Mouse (Mus musculus) monocyte, adult 2 months (primary cell): ENCODE data around the gene Bbx.

Experiments used
- DNase-seq, 2 experiments: peaks; one replicate each; pipeline ENCODE4 v3.0.0; 2022; ENCODE audit warnings: low spot score in 2 of 2, low read depth in 1 of 2

The Bbx gene

DNA sequence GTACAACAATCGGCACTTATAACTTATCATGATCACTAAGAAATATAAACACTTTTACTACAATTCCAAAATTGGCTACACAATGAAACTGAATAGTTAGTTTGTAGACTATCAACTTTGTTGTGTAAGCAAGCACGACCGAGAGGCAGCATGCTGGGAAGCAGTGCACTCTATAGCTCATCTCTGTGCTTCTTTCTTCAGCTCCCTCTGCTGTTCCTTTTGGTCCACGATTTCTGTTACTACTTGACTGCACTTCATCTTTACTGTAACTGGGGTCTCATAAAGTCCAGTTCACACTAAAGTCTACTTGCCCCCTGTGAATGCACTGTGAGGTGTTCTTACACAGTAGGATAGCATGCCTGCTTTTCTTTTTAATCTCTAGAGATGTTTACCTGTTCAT lies 189.7 kb downstream of the Bbx start:
- no peak for DNase-seq

DNA sequence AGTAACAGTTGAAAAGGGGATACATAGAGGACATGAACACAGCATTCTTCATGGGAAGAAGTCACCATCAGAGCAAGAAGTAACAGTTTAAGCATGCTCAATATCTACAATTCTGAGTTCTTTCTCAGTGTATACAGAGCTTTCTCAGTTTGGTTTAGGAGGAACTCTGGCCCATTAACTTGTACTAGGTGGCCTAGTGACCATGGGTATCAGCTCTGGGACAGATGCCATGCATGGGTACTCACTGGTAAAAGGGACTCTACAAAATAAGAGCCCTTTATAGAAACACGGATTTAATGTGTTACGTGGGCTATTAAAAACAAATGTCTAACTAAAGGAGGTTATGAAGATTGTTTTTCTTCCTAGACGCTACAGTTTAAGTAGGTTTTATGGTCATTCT lies 190.6 kb downstream of the Bbx start:
- no peak for DNase-seq

DNA sequence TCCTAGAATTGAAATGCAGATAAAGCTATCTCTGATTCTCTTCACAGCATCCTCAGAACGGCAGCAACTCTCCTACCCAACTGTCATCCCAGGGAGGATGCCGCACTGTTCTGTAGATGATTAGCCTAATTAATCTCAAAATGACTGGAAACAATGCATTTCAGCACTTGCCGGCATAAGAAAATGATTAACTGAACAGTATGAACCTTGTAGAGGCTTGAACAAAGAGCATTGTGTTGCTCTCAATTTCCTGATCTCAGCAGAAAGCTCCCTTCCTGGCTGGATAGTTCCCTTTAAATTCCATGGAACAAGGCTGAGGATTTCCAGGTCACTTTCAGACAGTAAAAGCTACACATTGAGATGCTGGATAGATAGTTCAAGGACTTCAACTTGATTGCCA lies 197.0 kb downstream of the Bbx start:
- no peak for DNase-seq

DNA sequence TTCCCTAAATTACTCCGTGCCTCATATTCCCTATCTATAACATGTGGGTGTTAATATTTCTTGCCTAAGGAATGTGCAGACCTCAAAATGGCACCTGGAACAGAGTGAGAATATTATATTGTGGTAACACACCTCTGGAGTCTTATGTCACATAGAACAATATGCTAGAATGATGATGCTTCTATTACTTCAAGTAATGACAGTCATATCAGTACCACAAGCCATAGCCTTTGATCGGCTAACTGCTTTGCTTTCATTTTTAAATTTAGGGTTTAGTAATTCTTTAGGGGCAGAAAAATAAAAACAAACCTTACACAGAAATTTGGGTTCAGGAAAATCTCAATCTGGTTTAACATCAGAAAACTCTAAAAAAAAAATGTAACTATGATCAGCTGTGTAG lies 201.6 kb downstream of the Bbx start:
- no peak for DNase-seq

DNA sequence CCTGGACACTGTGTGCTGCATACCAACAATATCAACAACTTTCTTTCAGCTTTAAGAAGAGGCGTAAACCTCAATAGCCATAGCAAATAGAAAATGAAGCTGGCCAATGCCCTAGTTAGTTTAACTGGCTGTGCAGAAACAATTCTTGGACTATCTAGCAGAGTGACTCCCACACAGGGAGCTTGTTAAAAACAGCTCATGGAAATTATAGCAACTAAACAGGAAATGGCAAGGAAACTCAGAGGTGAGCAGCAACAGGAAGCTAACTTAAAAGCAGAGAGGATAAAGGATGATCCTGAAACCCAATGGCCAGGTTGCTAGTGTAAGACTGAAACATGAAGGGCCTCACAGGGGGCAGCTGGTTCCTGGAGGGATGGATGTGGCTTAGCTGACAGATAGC lies 203.4 kb downstream of the Bbx start:
- no peak for DNase-seq

DNA sequence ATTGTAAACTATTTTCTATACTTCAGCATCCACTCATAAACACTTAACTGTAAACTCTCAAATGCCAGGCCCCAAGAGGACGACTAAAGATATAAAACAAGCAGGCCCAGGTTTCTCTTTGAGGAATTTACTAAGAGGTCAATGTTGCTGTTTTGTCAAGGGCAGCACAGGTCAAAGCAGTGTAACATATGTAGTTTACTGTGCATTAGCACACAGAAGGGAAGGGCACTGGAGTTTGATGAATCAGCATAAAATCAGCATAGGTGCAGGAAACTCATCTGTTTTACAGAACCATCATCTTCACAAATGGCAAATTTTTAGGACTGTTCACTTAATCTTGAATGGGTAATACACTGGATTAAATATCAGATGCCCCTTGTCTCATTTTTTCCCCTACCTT lies 205.9 kb downstream of the Bbx start:
- DNase-seq = no peak

DNA sequence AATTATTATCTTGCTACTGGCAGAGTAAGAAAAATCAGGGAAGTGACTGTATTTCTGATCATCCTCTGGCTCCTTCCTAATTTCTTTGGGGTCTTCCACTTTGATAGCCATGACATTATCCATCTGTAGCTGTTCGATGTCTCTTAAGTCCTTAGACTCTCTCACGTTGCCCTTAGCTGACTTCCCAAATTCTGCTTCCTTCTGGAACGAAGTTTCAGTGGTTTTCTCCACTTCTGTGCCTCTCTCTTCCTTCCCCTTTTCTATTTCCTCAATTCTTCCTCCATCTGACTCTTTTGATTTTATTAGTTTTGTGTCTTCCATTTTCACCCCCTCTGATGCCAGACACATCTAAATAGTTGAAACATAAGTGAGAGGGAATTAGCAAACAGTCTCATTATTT lies 207.2 kb downstream of the Bbx start:
- DNase-seq = no peak

DNA sequence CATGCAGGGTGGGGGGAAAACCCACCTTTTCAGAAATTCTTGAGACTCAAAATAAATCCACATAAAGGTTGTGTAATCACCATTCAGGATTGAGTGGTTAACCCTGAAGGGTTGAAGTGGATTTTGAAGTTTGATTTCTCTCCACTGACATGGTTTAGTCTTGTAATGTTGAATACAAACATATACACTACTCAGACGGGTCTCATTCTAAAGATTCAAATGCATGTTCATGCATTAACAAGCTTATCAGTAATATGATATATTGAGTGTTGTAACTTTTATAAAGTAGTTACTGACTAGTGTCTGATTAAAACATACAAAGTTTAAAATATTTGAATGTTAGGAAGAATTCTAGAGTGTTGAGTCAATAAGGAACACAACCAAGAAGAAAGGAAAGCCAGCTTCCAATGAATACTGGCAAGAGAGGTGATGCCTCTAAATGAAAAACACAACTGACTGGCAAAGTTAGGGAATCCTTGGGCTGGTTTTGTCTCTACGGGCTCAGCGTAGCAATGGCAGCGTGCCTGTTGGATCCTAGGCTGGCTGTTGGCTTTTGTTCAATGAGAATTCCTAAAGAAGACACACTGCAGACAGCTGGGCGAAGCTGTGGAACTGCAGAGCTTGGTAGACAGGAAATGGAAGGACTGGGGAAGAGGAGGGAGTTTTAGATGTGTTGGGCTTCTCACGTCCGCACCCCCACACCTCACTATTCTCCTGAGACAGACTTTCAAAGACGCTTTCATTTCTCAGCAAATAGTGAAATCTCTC lies 211.3 kb downstream of the Bbx start:
- no peak for DNase-seq

DNA sequence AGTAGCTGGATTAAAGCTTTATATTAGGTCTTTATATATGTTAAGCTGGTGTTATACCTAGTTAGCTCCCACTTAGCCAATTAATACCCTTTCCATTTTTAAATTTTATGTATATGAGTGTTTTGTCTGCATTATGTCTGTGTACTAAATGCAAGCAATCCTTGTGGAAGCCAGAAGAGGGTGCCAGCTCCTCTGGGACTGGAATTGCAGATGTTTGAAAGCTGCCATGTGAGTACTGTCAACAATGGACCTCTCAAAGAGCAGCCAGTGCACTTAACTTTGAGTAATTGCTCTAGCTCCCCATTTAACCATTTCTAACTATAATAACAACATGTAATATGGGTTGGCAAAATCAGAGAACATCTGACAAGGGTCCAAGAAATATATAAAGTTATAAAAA lies 215.1 kb downstream of the Bbx start:
- DNase-seq = no peak

DNA sequence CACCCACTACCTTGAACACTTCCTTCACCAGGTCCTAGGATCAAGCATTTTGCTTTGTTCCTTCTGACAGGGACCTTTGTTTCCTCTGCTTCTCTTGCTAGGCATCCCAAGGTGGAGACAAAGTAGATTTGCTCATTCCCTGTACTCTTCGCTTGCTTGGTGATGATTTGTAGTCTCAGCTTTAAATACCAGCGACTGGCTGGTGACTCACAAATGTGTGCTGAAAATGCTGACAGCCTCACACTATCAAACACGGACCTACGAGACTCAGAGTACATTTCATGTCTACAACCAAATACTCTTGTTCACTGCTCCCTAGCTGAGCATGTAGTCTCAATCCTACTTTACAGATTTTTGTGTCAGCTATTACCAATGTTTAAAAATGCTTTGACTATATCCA lies 220.5 kb downstream of the Bbx start:
- no peak for DNase-seq

DNA sequence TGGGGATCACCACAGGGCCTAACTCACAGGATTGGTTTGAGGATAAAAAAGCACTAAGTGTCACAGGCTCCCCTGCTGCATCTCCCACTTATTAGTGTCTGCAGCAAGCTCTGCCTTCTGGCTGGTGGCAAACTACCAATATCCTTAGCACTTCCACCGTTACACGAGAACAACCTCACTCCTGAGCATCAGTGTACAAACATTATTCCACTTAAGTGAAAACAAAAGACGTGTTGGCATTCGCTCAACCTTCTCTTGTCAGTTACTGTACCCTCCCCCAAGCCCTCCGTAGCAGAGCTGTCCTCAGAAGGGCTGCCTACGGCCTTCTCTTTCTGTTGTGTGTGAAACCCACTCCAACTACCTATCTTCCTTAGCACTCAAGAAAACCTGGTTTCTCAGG lies 221.0 kb downstream of the Bbx start:
- no peak for DNase-seq

DNA sequence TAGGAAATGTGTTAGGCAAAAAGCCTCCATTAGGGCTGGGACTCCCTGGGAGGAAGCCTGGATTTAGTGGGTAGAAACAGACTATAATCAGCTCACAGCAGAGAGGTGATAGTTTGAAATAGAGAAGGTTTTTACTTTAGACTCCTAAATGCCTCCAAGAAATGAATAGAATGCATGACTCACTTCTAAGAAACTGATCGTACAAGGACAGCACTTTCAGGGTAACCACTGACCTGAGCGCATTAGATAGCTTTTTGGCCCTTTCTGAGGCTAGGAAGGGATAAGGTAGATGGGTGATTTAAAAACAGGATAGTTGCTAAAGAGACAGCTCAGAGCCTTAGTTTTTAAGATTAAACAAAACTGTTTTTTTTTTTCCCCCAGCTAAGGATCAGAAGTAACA lies 221.4 kb downstream of the Bbx start:
- no peak for DNase-seq

DNA sequence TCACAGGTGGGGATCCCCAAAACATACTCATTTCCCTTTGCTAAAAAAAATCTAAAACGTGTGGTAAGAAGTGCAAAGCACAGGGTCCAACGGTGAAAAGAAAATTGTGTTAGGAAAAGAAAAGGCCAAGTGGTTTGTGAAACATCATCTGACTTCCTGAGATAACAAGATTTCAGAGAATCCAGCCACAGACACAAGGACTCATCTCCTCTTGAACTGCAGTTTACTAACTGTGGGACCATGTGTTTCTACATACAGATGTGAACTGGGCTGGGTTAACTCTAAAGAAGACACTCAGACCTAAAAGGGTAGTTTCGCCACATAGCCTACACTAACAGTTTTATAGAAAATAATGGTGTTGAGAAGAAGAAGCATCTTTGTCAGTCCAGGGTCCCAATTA lies 227.2 kb downstream of the Bbx start:
- DNase-seq = no peak

DNA sequence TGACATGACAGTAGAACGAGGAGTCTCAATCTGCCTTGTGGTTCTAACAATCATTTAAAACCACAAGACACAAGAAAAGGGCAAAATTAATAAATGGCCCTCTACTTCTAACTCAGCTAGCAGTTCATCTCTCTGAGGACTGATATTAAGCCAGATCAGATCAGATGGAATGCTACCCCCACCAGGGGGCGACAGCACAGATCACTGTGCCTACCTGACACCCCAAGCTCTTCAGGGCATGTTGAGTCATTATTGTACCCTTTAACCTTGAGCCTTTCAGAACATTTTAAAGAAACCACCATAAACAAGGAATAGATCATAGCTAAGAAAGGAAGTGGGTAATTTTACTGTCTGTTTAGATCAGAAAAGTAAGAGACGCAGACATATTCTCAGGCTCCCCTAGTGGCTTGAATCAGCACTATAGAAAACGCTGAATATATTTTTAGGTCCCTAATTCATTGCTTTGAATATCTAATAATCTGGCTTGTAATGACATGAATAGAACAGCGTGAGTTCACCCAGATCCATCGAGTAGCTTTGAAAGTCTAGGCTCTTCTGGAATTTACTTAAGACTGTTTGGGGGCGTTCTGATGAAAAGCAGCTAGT lies 230.5 kb downstream of the Bbx start:
- peak in 1 of 2 experiments; percentile 6 for DNase-seq

DNA sequence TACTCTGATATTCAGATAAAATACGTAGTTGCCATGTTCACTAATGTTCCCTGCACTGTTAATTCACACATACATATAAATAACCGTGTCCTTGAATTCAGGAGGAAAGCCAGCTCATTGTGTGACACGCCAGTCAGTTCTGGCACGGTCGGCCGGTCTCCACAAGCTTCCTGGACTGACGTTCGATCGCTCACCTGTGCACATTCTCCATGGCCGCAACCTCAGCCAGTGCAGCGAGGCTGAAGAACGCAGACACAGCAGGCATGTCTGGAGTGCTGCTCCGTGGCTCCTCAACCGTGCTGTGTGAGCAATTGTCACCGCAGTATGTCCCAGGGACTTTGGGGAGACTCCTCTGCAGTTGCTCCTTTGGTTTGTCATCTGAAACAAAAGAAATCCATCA lies 232.0 kb downstream of the Bbx start:
- DNase-seq = no peak

DNA sequence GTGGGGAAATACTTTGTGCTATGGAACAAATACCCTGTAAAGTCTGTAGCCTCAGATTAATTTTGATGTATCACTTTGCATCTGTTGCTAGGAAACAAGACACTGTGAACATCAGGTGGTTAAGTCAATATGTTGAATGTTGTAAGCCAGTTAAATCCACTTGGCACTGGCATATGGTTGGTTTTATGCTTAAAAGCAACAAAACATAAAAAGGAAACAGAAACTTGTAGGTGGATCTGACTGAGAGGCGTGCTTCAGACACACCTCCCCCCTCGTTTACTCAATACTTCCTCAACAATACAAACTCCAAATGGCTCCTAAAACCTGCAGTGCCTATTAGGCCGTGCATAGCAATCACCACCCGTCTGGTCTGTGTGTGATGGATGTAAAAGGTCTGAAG lies 236.1 kb downstream of the Bbx start:
- no peak for DNase-seq

DNA sequence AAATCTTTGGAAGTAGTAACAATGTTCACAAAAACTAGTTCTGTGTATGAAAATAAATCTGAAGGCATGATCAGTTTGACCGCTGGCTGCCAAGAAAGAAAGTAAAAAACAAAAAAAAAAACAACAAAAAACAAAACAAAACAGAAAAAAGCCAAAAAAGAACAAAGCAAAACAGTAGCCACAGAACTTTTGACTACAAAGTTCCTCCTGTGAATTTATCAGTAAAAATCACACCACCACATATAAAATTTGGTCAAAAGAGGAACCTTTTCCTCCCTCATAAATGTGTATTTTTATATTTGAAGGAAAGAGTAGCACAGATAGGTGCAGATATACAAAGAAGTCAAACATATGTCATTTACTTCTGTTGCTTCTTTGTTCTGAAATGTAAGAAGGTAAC lies 239.6 kb downstream of the Bbx start:
- DNase-seq = no peak

DNA sequence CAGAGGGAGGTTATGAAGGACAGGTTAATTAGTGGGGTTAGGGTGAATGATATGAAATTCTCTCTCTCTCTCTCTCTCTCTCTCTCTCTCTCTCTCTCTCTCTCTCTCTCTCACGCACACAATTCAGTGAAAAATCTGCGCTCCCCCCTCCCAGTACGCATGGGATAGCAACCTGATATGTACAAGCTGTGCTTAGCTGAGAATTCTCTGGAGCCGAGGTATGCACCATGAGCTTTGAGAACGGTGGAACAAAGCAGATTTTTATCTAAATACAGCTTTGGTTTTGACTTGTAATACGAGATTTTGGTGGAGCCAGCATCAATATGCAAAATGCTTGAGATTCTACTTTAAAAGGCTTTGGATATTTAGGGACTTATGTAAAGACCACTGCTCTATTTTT lies 243.1 kb downstream of the Bbx start:
- no peak for DNase-seq

DNA sequence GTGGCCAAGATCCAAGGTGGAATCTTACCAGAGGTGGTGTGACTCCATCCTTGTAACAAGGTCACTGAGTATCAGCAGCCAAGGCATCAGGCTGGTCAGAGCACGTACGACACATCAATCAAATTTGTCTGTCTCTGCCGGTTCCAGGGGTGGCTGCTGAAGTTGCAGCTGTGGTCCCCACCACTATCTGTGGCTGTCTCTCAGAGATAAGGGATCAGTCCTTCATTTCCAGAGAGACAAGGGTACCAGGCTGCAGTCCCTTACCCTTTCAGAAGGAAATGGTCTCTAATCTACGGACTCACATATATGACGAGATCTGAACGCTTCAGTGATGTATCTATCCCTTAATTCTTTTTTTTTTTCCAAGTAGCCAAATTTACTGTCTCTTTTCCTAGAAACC lies 245.6 kb downstream of the Bbx start:
- DNase-seq = no peak

DNA sequence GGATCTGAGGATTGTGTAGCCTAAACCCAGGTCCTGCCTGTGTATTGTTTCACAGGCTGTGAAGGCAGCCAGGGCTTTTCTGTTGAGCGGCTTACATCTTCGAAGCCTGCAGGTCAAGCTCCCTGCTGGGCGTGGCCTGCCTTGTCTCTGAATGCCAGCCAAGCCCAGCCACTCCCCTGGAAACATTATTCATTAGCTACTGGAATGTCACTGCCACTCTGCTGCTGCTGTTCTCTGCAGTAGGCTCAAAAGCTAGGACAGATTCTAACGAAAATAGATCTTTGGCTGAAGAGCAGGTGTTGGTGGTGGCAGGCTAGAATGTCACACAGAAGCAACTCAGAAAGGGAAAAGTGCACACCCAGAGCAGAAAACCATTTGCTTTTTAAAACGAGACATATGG lies 247.1 kb downstream of the Bbx start:
- no peak for DNase-seq

DNA sequence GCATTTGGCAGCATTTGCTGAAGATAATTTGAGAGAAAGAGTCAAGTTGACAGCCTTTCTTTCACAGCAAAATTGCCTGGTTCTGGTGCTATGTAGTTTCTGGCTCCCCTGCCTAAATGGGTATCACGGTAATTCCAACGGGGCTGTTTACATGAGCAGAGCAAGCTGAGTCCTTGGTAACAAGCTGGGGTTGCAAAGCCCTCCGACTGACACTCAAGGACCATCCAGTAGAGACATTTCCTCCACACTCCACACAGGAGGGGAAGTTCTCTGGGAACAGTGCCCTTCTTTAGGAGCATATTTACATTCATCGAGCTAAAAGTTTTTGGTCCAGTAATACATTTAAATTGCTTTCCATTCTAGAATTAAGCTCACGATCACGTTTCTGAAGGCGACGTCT lies 249.2 kb downstream of the Bbx start:
- no peak for DNase-seq

DNA sequence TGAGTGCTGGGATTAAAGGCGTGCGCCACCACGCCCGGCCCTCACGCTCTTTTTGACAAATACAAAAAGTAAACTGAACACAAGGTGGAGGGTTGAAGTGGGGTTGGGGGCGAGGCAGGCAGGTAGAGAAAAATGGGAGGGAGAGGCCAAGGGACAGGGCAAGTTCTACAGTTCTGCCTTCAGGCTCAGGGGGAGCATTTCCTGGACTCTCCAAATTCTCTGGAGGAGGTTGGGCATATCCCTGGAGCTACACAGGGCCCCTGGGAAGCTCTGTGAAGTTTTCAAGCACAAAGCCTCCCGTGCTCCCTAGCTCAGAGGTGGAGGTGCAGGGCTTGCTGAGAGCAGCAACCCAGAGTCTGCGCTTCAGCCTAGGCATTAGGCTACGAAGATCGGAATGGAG lies 249.6 kb downstream of the Bbx start:
- DNase-seq = no peak

DNA sequence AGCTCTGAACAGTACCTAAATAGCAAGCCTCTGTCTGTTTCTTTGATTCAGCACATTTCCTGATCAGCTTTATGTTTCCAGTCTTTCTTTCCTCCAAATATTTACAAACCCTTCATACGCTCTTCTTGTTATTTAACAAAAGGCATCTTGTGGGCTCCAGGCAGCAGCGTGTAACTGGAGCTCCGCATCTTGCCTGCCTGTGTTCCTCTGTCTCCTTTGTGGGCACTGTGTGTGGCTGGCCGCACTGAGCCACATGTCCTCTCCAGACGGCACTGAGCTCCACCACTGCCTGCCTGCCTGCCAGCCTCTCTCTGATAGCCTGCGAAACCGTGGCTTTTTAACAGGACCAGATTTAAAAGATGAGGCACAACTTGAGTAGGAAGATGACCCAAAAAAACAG lies 259.4 kb downstream of the Bbx start:
- DNase-seq = no peak
